Comparison of ENCODE assay signal across 26 mouse cellular contexts in the genomic region with DNA sequence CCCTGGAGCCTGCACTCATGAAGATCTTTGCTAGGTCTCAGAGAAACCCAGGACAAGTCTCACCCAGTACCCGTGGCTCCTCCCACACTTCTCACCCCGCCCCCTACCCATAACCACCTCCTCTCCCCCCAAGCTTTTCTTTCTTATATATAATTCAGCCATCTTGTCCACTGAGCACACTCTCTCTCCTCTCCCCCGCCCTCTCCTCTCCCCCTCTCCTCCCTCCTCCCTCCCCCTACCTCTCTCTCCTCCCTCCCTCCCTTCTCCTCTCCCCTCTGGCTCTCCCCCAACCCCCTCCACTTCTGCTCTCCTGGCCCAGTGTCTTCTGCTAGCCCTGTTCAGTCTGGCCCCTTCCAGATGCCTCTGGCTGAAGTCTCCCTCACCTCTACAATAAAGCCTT. TPM values are rescaled to one million over a fixed set of nuclear protein-coding genes. Genes with fewer than 3 reads are reported as not detected.
DNase-seq lines count a peak whose midpoint lies in the region; ATAC-seq and TF ChIP-seq lines count a peak whose summit lies in the region.
"Had no signal": no experiment of that assay in that cellular context is flagged by ENCODE, and none has a peak within 500 bp of the region (broad histone marks: within the 10 kb centered on the region; RNA-seq: fewer than 3 reads in every experiment).

No protein-coding gene starts in this region.

- ATAC-seq in limb, embryonic 13.5 days (ENCODE audit: low FRiP score, low read depth) = no peak
- no peak for ATAC-seq in stomach, postnatal 0 days (ENCODE audit: low FRiP score, low TSS enrichment)
- ATAC-seq in cerebellum, adult (ENCODE audit: insufficient number of reproducible peaks, low FRiP score, low TSS enrichment) = no peak
- ATAC-seq in forebrain, embryonic 14.5 days = no peak
- ATAC-seq: intestine, embryonic 16.5 days had no signal

- no peak overlapping the region for H3K4me3 ChIP-seq in limb, embryonic 13.5 days
- no peak overlapping the region for H3K4me3 ChIP-seq in stomach, postnatal 0 days (ENCODE audit: low read depth, low read length)
- H3K4me3 ChIP-seq in forebrain, embryonic 14.5 days (ENCODE audit: low read depth, low read length) = no peak overlapping the region
- H3K4me3 ChIP-seq: embryonic facial prominence, embryonic 15.5 days; forebrain, embryonic 12.5 days; hindbrain, embryonic 13.5 days; kidney, embryonic 15.5 days; liver, embryonic 15.5 days; neural tube, embryonic 13.5 days had no signal

- H3K4me1 ChIP-seq in limb, embryonic 13.5 days = no peaks in the 10 kb centered on the region
- H3K4me1 ChIP-seq in stomach, postnatal 0 days (replicated peaks; ENCODE audit: control insufficient read depth, insufficient read depth) = no peaks in the 10 kb centered on the region
- H3K4me1 ChIP-seq in forebrain, embryonic 14.5 days (ENCODE audit: control insufficient read depth, insufficient read depth, low read length) = no peaks in the 10 kb centered on the region
- H3K4me1 ChIP-seq: embryonic facial prominence, embryonic 15.5 days; forebrain, embryonic 12.5 days; hindbrain, embryonic 13.5 days; kidney, embryonic 15.5 days; liver, embryonic 15.5 days; neural tube, embryonic 13.5 days had no signal

- H3K9me3 ChIP-seq in limb, embryonic 13.5 days = no peaks in the 10 kb centered on the region
- H3K9me3 ChIP-seq in stomach, postnatal 0 days (ENCODE audit: control insufficient read depth, low read length) = no peaks in the 10 kb centered on the region
- H3K9me3 ChIP-seq in forebrain, embryonic 14.5 days (replicated peaks; ENCODE audit: control insufficient read depth, low read length) = no peaks in the 10 kb centered on the region
- H3K9me3 ChIP-seq: embryonic facial prominence, embryonic 15.5 days; forebrain, embryonic 12.5 days; hindbrain, embryonic 13.5 days; kidney, embryonic 15.5 days; liver, embryonic 15.5 days; neural tube, embryonic 13.5 days had no signal

- peak; percentile 22 for DNase-seq in kidney, adult 11 months
- DNase-seq in kidney, postnatal 10 days = no peak
- DNase-seq in R1 (ENCODE audit: low read depth, low spot score) = peak; percentile 57
- no peak for DNase-seq in stomach, postnatal 0 days (ENCODE audit: low spot score)
- no peak for DNase-seq in forebrain, embryonic 14.5 days (ENCODE audit: low spot score)
- DNase-seq: adrenal gland, postnatal 10 days; cerebellum, adult 11-12 months; gastrocnemius, postnatal 10 days; heart, postnatal 36 days; lung, embryonic 14.5 days; lung, postnatal 14 days; right cerebral cortex, postnatal 25 days; thymus, adult 2 months; thymus, postnatal 36 days had no signal

- TF ChIP-seq EP300 in stomach, postnatal 0 days (optimal IDR thresholded peaks at IDR 0.05) = no peak

- H3K4me2 ChIP-seq in limb, embryonic 13.5 days (replicated peaks) = no peak overlapping the region
- no peak overlapping the region for H3K4me2 ChIP-seq in stomach, postnatal 0 days (replicated peaks; ENCODE audit: low read depth)
- H3K4me2 ChIP-seq in forebrain, embryonic 14.5 days (ENCODE audit: low read length) = no peak overlapping the region
- H3K4me2 ChIP-seq: embryonic facial prominence, embryonic 15.5 days; forebrain, embryonic 12.5 days; hindbrain, embryonic 13.5 days; kidney, embryonic 15.5 days; liver, embryonic 15.5 days; lung, embryonic 14.5 days; midbrain, embryonic 11.5 days; neural tube, embryonic 13.5 days had no signal

- WGBS in limb, embryonic 13.5 days = 66% methylated on average over 3 of the region's 3 CpGs
- WGBS in stomach, postnatal 0 days = 73% methylated on average over 2 of the region's 3 CpGs
- 70% methylated on average over 3 of the region's 3 CpGs for WGBS in forebrain, embryonic 14.5 days

- H3K27me3 ChIP-seq in limb, embryonic 13.5 days = no peaks in the 10 kb centered on the region
- H3K27me3 ChIP-seq in stomach, postnatal 0 days (ENCODE audit: control insufficient read depth, insufficient read depth, low read length) = no peaks in the 10 kb centered on the region
- H3K27me3 ChIP-seq in forebrain, embryonic 14.5 days (replicated peaks; ENCODE audit: control insufficient read depth, insufficient read depth, low read length) = no peaks in the 10 kb centered on the region
- H3K27me3 ChIP-seq: embryonic facial prominence, embryonic 15.5 days; forebrain, embryonic 12.5 days; hindbrain, embryonic 13.5 days; kidney, embryonic 15.5 days; liver, embryonic 15.5 days; neural tube, embryonic 13.5 days had no signal

- peak overlapping the region; percentile 6; the same call in 1 of the 2 replicates for H3K27ac ChIP-seq in limb, embryonic 13.5 days
- H3K27ac ChIP-seq in stomach, postnatal 0 days (replicated peaks) = peak overlapping the region; percentile 63
- H3K27ac ChIP-seq in forebrain, embryonic 14.5 days (ENCODE audit: low read depth, low read length) = no peak overlapping the region
- H3K27ac ChIP-seq: embryonic facial prominence, embryonic 15.5 days; forebrain, embryonic 12.5 days; hindbrain, embryonic 13.5 days; kidney, embryonic 15.5 days; liver, embryonic 15.5 days; neural tube, embryonic 13.5 days had no signal

- H3K36me3 ChIP-seq in limb, embryonic 13.5 days = peaks cover 66% of the 10 kb centered on the region
- H3K36me3 ChIP-seq in stomach, postnatal 0 days (ENCODE audit: control insufficient read depth, insufficient read depth, low read length) = peaks cover 20% of the 10 kb centered on the region
- H3K36me3 ChIP-seq in forebrain, embryonic 14.5 days (ENCODE audit: control insufficient read depth, insufficient read depth, low read length) = peaks cover 27% of the 10 kb centered on the region

- TF ChIP-seq CTCF in stomach, postnatal 0 days (IDR thresholded peaks at IDR 0.05; ENCODE audit: low read depth) = no peak

- no peak overlapping the region for H3K9ac ChIP-seq in limb, embryonic 13.5 days
- no peak overlapping the region for H3K9ac ChIP-seq in stomach, postnatal 0 days (ENCODE audit: low read length)
- H3K9ac ChIP-seq in forebrain, embryonic 14.5 days (ENCODE audit: low read length) = no peak overlapping the region
- H3K9ac ChIP-seq: embryonic facial prominence, embryonic 15.5 days; forebrain, embryonic 12.5 days; hindbrain, embryonic 13.5 days; kidney, embryonic 15.5 days; liver, embryonic 15.5 days; lung, embryonic 14.5 days; neural tube, embryonic 13.5 days had no signal

RNA-seq across cellular contexts. Expression of a gene that starts 26.8 kb away (rescaled TPM):
- polyA plus RNA-seq in limb, embryonic 13.5 days (2015; fragmentation: Nextera tagmentation; extraction: Ambion mirVana) = not detected in 2 replicates
- 1.3 and 1.6 TPM in 2 replicates for polyA plus RNA-seq in stomach, postnatal 0 days (2015; fragmentation: Nextera tagmentation; extraction: Ambion mirVana)
- polyA plus RNA-seq in forebrain, embryonic 14.5 days (2014; fragmentation: Nextera tagmentation; extraction: Ambion mirVana) = not detected in 2 replicates
- polyA plus RNA-seq: embryonic facial prominence, embryonic 15.5 days; forebrain, embryonic 12.5 days; hindbrain, embryonic 13.5 days; limb, embryonic 11.5 days; liver, adult 2 months; liver, embryonic 15.5 days; midbrain, embryonic 11.5 days had no signal

RNA-seq across cellular contexts. Expression of a gene that starts 48.0 kb away (rescaled TPM):
- 15.5 and 15.6 TPM in 2 replicates for polyA plus RNA-seq in limb, embryonic 13.5 days (2015; fragmentation: Nextera tagmentation; extraction: Ambion mirVana)
- 97.4 and 112 TPM in 2 replicates for polyA plus RNA-seq in stomach, postnatal 0 days (2015; fragmentation: Nextera tagmentation; extraction: Ambion mirVana)
- polyA plus RNA-seq in forebrain, embryonic 14.5 days (2014; fragmentation: Nextera tagmentation; extraction: Ambion mirVana) = 10.1 and 13.7 TPM in 2 replicates

Comparison
In these comparisons a context has a peak if more than half of its experiments do, and no peak if none do; other contexts are left out.
1. DNase-seq: peak in kidney, adult 11 months (single experiment) and R1 (single experiment); none in kidney, postnatal 10 days (single experiment), stomach, postnatal 0 days (single experiment) and forebrain, embryonic 14.5 days (single experiment).